Mouse (Mus musculus): ENCODE measurements around the gene Mrpl14.

The Mrpl14 gene

DNA sequence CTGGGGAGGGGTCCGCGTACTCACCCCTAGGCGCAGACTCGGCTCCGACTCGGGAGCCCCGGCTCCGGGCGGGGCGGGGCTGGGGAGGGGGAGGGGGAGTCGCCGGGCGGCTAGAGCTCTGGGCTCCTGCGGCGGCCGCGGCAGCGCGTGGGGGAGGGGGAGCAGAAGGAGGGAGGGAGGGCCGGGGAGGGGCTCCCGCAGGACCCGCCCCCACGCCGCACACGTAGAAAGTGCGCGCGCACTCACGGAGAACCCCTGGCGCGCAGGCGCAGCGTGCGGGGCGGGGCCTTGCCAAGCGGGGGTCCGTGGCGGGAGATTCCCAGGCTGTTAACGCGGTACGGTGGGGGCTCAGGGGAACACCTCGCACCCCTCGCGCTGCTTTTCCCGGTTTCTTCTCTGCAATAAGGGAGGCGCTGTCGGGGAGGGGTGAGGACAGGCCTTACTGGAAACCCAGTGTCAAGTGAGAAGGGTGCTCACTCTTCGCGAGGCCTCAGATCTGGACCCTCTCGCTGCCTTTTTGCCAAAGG, at the start of gene Mrpl14:
TSS of gene Mrpl14 (plus strand) at position 230 of the 527 bp plus-strand sequence.
- peak; percentile 88 to 90 for DNase-seq (ENCODE audit: low spot score in 2 of 2)

GRCm38 (mm10) chr17:45638596-45639295, 47.4 kb upstream of the Mrpl14 start:
- DNase-seq (ENCODE audit: low spot score in 2 of 2): no peak

DNA sequence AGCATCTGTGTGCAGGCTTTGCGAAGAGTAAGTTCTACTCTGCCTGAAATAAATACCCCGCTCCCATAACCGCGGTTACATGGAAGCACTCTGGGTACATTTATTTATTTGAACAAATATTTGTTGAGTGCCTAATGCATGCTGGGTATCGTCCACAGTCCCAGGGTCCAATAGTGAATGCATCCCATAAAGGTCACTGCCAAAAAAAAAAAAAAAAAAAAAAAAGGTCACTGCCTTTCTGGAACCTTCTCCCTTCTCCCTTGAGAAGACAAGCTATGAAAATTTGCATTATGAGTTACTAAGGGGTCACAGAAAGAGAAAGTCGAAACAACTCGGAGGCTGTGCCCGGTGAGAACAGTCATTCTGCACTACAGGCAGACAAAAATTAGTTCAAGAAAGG, 44.1 kb upstream of the Mrpl14 start:
- no peak for DNase-seq (ENCODE audit: low spot score in 2 of 2)

GRCm38 (mm10) chr17:45642701-45643100, 43.4 kb upstream of the Mrpl14 start:
- DNase-seq (ENCODE audit: low spot score in 2 of 2): peak in 1 of 2 experiments; percentile 48

GRCm38 (mm10) chr17:45644185-45644584, 41.9 kb upstream of the Mrpl14 start:
- no peak for DNase-seq (ENCODE audit: low spot score in 2 of 2)

- DNase-seq (ENCODE audit: low spot score in 2 of 2): no peak
Measured at GRCm38 (mm10) chr17:45653233-45653632, 32.9 kb upstream of the Mrpl14 start.

GRCm38 (mm10) chr17:45655820-45656219, 30.3 kb upstream of the Mrpl14 start:
- no peak for DNase-seq (ENCODE audit: low spot score in 2 of 2)

DNA sequence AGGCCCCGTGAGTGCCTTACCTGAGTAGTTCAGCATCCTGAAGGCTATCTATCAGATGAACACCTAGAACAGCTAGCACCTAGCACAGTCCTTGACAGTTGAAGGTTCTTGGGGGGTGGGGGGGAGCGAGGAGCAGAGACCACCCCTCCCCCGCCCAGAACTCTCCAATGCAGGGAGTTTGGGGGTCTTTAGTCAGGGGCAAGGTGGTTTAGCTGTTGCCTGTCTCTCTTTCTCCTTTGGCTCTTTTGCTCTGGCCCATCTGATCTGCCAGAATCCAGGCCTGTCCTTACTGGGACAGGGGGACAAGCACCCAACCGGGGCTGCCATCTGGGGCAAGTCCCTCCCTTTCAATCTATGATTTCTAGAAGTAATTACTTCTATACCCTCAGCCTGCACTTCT, 26.9 kb upstream of the Mrpl14 start, which contains the start of gene Capn11:
TSS of gene Capn11 (minus strand) at position 101 of the 400 bp plus-strand sequence.
- DNase-seq (ENCODE audit: low spot score in 2 of 2): no peak

GRCm38 (mm10) chr17:45663106-45663919, 22.8 kb upstream of the Mrpl14 start:
- peak in 1 of 2 experiments; percentile 53 for DNase-seq (ENCODE audit: low spot score in 2 of 2)

- no peak for DNase-seq (ENCODE audit: low spot score in 2 of 2)
Measured at GRCm38 (mm10) chr17:45664608-45665007, 21.5 kb upstream of the Mrpl14 start.

- no peak for DNase-seq (ENCODE audit: low spot score in 2 of 2)
Measured at GRCm38 (mm10) chr17:45666091-45666490, 20.0 kb upstream of the Mrpl14 start.

DNA sequence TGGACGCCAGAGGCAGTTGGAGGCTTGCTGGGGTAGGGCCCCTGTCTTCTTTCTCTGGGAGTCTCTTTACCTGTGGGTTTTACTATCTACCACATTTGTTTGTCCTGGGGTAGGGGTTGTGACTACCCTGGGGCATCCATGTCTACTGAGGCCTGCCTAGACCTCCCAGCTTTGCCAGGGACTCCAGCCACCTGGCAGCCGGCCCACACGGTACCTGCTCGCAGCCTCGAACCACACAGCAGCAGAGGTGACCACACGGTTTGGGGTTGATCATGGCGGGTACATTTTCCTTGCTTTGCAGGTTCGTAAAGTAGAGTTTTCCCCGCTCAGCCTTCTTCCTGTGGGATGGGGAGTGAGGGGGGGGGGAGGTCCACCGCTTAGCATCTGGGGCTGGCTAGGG, 18.6 kb upstream of the Mrpl14 start:
- no peak for DNase-seq (ENCODE audit: low spot score in 2 of 2)

GRCm38 (mm10) chr17:45667986-45668385, 18.1 kb upstream of the Mrpl14 start:
- DNase-seq (ENCODE audit: low spot score in 2 of 2): no peak

GRCm38 (mm10) chr17:45671821-45672220, 14.3 kb upstream of the Mrpl14 start:
- DNase-seq (ENCODE audit: low spot score in 2 of 2): no peak

DNA sequence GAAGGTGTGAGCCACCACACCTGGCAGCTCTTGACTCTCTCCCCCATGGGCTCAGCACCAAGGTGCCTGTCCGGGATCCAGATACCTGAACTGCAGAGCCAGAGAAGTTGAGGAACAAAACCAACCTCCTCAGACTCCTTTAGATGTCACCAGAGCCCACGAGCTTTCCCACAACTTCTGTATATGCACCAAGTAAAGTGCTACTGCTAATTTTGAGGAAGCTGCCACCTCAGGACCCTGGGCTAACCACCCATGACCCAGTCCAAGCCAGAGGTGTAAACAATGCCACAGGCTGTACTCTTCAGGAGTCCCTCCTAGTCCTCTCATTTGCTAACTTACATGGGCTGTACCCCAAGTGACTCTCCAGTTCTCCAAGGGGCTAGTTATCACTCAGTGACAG, 13.5 kb upstream of the Mrpl14 start:
- DNase-seq (ENCODE audit: low spot score in 2 of 2): no peak

GRCm38 (mm10) chr17:45678106-45678505, 8.0 kb upstream of the Mrpl14 start:
- DNase-seq (ENCODE audit: low spot score in 2 of 2): no peak

DNA sequence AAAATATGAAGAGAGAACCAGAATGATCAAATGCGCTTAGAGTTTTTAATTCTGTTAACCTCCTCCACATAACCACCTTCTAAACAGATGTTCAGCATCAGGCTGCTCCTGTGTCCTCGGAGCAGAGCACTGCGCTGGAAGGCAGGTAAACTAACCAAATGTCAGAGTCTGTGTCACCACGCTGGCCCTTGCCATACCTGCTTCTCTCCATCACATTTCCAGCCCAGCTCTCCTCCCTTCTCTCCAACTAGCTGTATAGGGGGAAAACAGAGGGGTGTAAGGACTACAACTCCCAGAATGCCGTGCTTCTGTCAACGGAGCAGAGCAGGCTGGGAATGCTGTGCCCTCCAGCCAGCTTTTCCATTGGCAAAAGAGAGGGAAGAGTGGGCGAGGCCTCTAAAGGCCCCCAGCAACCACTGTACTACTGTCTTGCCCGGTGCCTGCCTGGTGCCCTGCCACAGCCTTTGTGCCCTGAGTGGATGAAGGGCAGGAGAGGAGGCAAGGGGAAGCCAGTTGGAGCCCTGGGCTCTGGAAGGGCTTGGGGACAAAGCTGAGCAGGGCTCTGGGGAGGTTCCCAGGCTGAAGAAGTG, 5.6 kb upstream of the Mrpl14 start:
- DNase-seq (ENCODE audit: low spot score in 2 of 2): peak; percentile 52 to 63

- DNase-seq (ENCODE audit: low spot score in 2 of 2): no peak
Measured at GRCm38 (mm10) chr17:45681588-45681987, 4.5 kb upstream of the Mrpl14 start.

DNA sequence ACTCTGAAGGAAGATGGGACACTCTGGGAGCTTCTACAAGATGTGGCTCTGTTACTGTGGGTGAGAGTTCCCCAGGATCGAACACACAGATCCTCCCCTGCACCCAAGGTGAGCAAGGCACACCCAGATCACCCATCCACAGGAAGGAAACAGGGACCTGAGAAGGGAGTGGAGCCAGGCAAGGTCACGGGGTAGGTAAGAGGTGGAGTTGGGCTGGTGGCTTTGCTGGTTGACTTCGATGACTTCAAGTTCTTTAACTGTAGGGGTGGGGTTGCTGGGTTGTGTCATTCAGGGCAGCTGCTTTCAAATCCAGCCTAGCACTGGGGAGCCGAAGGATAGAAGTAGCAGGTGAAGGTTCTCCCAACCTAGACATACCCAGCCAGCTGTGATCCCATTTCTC, 3.3 kb upstream of the Mrpl14 start:
- DNase-seq (ENCODE audit: low spot score in 2 of 2): no peak

DNA sequence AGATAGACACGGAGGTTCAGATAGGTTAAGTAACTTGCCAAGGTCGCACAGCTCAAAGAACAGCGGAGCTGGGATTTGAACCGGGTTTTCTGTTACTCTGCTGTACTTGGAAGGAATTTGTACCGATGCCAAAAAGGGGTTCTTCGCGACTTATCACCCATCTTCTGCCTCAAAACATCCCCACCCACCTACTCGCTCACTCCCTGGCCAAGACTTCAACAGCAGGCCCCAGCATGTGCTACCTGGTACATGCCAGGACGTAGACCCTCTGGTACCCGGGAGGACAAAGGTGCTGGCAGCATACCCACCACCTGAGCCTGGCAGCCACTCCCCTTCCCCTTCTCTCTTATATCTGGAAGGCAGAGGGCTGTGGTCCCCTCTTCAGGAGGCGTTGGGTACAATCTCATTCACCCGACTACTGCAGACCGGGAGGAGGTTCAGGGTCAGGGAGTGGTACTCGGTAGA, 1.4 kb upstream of the Mrpl14 start:
- DNase-seq (ENCODE audit: low spot score in 2 of 2): no peak

DNA sequence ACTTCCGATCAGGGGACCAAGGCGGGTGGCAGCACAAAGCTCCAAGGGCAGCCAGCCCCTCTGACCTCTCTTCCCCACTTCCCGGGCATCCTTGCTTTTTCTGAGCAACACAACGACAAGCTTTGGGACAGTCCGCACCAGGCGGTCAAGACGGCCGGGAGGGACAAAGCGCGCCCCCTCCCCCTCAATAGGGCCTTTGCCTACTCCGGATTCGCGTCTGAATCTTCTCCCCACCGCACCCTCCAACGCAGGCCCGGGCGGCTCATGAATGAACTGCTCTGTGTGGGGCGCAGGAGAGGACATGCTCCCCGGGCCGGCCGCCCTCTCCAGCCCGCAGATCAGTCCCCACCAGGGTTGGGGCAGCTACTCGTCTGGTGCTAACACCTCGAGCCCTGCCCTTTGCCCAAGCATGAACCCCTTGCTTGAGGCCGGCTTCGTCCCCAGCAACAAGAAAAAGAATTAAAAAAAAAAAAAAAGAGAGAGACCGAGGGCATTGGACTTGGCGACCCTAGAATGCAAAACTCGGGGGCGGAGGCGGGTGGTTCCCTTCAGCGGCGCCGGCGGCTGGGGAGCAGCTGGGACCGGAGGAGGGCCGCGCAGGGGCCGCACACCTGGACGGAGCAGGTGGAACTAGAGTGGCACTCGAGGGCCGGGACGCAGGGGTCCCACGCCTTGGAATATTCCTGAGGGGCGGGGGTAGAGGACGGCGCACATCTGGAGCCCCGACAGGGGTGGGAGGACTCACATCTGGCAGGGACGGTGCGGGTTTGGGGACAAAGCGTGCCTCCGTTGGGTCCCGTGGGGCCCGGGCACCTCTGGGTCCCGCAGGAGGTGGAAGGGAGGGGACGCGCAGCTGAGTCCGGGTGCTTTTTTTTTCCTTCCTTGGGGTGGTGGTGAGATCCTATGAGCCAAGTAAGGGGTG, 690 bp upstream of the Mrpl14 start:
- DNase-seq (ENCODE audit: low spot score in 2 of 2): peak in 1 of 2 experiments; percentile 46
